Mouse (Mus musculus) limb, embryonic 12.5 days (tissue): Measurements from ENCODE around the gene Spns1. TPM values are rescaled to one million over a fixed set of nuclear protein-coding genes. Genes with fewer than 3 reads are reported as not detected.
"Not testable (repeated sequence)": the region's sequence is repeated elsewhere in the genome, so short reads cannot be mapped to it uniquely, and the experiment has no call there.

Experiments used
- ATAC-seq: fragments of 200-750 bp; cut with Nextera tagmentation; 2 replicates; pipeline ENCODE4 v1.8.0; 2017; ENCODE audit warnings: low read depth, moderate TSS enrichment; ENCODE audit not compliant: insufficient number of reproducible peaks, insufficient read depth, low FRiP score, low TSS enrichment
- H3K27ac ChIP-seq: fragments of 300-500 bp; sonication (generic); 2 replicates; pipeline ENCODE4 v1.5.1; 2016; ENCODE audit warnings: mild to moderate bottlenecking, moderate library complexity
- H3K27me3 ChIP-seq: fragments of 300-500 bp; sonication (generic); 2 replicates; pipeline ENCODE4 v1.6.1; 2016; ENCODE audit warnings: mild to moderate bottlenecking, moderate library complexity
- H3K36me3 ChIP-seq: fragments of 300-500 bp; sonication (generic); 2 replicates; pipeline ENCODE4 v1.6.1; 2016; ENCODE audit warnings: mild to moderate bottlenecking, moderate library complexity
- H3K4me1 ChIP-seq: fragments of 300-500 bp; sonication (generic); replicated peaks from 2 replicates; pipeline ENCODE4 v1.6.1; 2016
- H3K4me2 ChIP-seq: fragments of 300-500 bp; sonication (generic); 2 replicates; pipeline ENCODE4 v1.6.1; 2016; ENCODE audit warnings: mild to moderate bottlenecking, moderate library complexity
- H3K4me3 ChIP-seq: fragments of 300-500 bp; sonication (generic); replicated peaks from 2 replicates; pipeline ENCODE4 v1.5.1; 2016; ENCODE audit warnings: mild to moderate bottlenecking
- H3K9ac ChIP-seq: fragments of 300-500 bp; sonication (generic); replicated peaks from 2 replicates; pipeline ENCODE4 v1.6.1; 2016; ENCODE audit warnings: mild to moderate bottlenecking, moderate library complexity
- H3K9me3 ChIP-seq: fragments of 300-500 bp; sonication (generic); 2 replicates; pipeline ENCODE4 v1.6.1; 2016; ENCODE audit warnings: mild to moderate bottlenecking, moderate library complexity
- WGBS: fragments of 180-500 bp; shearing (Covaris S2); methylation state at CpG from one replicate; pipeline ENCODE4 v1.1.7; 2016; 5-methylcytosine and 5-hydroxymethylcytosine counted together
- polyA plus RNA-seq: library from polyadenylated mRNA; unstranded; fragments of >200 nt; fragmentation: Nextera tagmentation; extraction: Ambion mirVana; gene quantifications from 2 replicates; pipeline ENCODE4 v1.2.1, GENCODE M21; 2016

The Spns1 gene
- polyA plus RNA-seq, 1 experiment from 2014 or later: 57.2 TPM

- H3K4me1 ChIP-seq: peaks cover 9% of the 10 kb centered on the region
- no peak overlapping the region for H3K9ac ChIP-seq
- no peak overlapping the region for H3K4me2 ChIP-seq
- H3K4me3 ChIP-seq: no peak overlapping the region
- no peak overlapping the region for H3K27ac ChIP-seq
- H3K27me3 ChIP-seq: no peaks in the 10 kb centered on the region
- ATAC-seq: no peak
- H3K36me3 ChIP-seq: no peaks in the 10 kb centered on the region
- WGBS: 14% methylated on average over 5 of the region's 5 CpGs
- H3K9me3 ChIP-seq: no peaks in the 10 kb centered on the region
Measured at GRCm38 (mm10) chr7:126399548-126399947, 22.3 kb upstream of the Spns1 start.

- H3K27me3 ChIP-seq: no peaks in the 10 kb centered on the region
- no peaks in the 10 kb centered on the region for H3K9me3 ChIP-seq
- ATAC-seq: no peak
- no peak overlapping the region for H3K27ac ChIP-seq
- 81% methylated on average over 4 of the region's 4 CpGs for WGBS
- H3K4me1 ChIP-seq: peaks cover 9% of the 10 kb centered on the region
- no peak overlapping the region for H3K9ac ChIP-seq
- no peak overlapping the region for H3K4me2 ChIP-seq
- no peaks in the 10 kb centered on the region for H3K36me3 ChIP-seq
- H3K4me3 ChIP-seq: no peak overlapping the region
Measured at GRCm38 (mm10) chr7:126397822-126398221, 20.6 kb upstream of the Spns1 start.

- WGBS: 58% methylated on average over 6 of the region's 6 CpGs
- no peak overlapping the region for H3K4me3 ChIP-seq
- H3K36me3 ChIP-seq: no peaks in the 10 kb centered on the region
- no peak overlapping the region for H3K9ac ChIP-seq
- H3K9me3 ChIP-seq: no peaks in the 10 kb centered on the region
- no peak for ATAC-seq
- H3K27me3 ChIP-seq: no peaks in the 10 kb centered on the region
- H3K27ac ChIP-seq: no peak overlapping the region
- peaks cover 9% of the 10 kb centered on the region for H3K4me1 ChIP-seq
- H3K4me2 ChIP-seq: peak overlapping the region; percentile 42
Measured at GRCm38 (mm10) chr7:126397221-126397620, 20.0 kb upstream of the Spns1 start.

GRCm38 (mm10) chr7:126396298-126397119 is 19.3 kb upstream of the Spns1 start, which contains the start of gene Nfatc2ip:
Gene Nfatc2ip, minus strand, starts transcription at chr7:126396737.
- H3K4me1 ChIP-seq: peaks cover 9% of the 10 kb centered on the region
- no peaks in the 10 kb centered on the region for H3K27me3 ChIP-seq
- peak within 1 kb of the TSS; percentile 79 for H3K9ac ChIP-seq
- H3K4me3 ChIP-seq: peak within 1 kb of the TSS; percentile 93
- peaks cover 4% of the 10 kb centered on the region; the same call in 1 of the 2 replicates for H3K36me3 ChIP-seq
- H3K27ac ChIP-seq: peak within 1 kb of the TSS; percentile 29; the same call in 1 of the 2 replicates
- no peaks in the 10 kb centered on the region for H3K9me3 ChIP-seq
- under 1% methylated on average over 59 of the region's 59 CpGs for WGBS
- H3K4me2 ChIP-seq: peak within 1 kb of the TSS; percentile 87
- ATAC-seq: peak; percentile 100

GRCm38 (mm10) chr7:126392086-126392884 is 15.0 kb upstream of the Spns1 start:
- not testable (repeated sequence) for H3K4me3 ChIP-seq, H3K27ac ChIP-seq, H3K27me3 ChIP-seq, H3K4me1 ChIP-seq, H3K9ac ChIP-seq, ATAC-seq, H3K9me3 ChIP-seq, H3K4me2 ChIP-seq
- 89% methylated on average over 7 of the region's 7 CpGs for WGBS
- H3K36me3 ChIP-seq: peaks cover 44% of the 10 kb centered on the region

- Histone ChIP-seq H3K4me2 (no peak overlapping the region), H3K9ac (no peak overlapping the region), H3K27ac (no peak overlapping the region), H3K4me3 (no peak overlapping the region), H3K9me3 (no peaks in the 10 kb centered on the region), H3K27me3 (no peaks in the 10 kb centered on the region), H3K36me3 (peaks cover 67% of the 10 kb centered on the region), H3K4me1 (no peaks in the 10 kb centered on the region)
- ATAC-seq: no peak
- WGBS: 100% methylated on average over 1 of the region's 1 CpGs
Measured at GRCm38 (mm10) chr7:126388185-126388584, 10.9 kb upstream of the Spns1 start.

- 96% methylated on average over 5 of the region's 5 CpGs for WGBS
- H3K36me3 ChIP-seq: peaks cover 35% of the 10 kb centered on the region
- no peak overlapping the region for H3K4me2 ChIP-seq
- H3K4me1 ChIP-seq: no peaks in the 10 kb centered on the region
- H3K4me3 ChIP-seq: no peak overlapping the region
- H3K27ac ChIP-seq: no peak overlapping the region
- no peaks in the 10 kb centered on the region for H3K27me3 ChIP-seq
- no peak for ATAC-seq
- H3K9ac ChIP-seq: no peak overlapping the region
- no peaks in the 10 kb centered on the region for H3K9me3 ChIP-seq
Measured at GRCm38 (mm10) chr7:126383565-126383964, 6.3 kb upstream of the Spns1 start.

- WGBS: 2% methylated on average over 26 of the region's 27 CpGs
- Histone ChIP-seq H3K27ac (0 out of 2 replicates have a peak overlapping the region, but pooled peaks have one; percentile 29), H3K4me3 (peak overlapping the region; percentile 90), H3K9me3 (no peaks in the 10 kb centered on the region), H3K9ac (peak overlapping the region; percentile 79), H3K36me3 (peaks cover 33% of the 10 kb centered on the region), H3K27me3 (no peaks in the 10 kb centered on the region), H3K4me1 (peaks cover 8% of the 10 kb centered on the region), H3K4me2 (peak overlapping the region; percentile 95)
- peak; percentile 58; the same call in 1 of the 2 replicates for ATAC-seq
Measured at GRCm38 (mm10) chr7:126376903-126377277, 360 bp downstream of the Spns1 start.

- H3K4me3 ChIP-seq: no peak overlapping the region
Measured at GRCm38 (mm10) chr7:126375012-126375411, 2.2 kb downstream of the Spns1 start.

GRCm38 (mm10) chr7:126374526-126374925 is 2.7 kb downstream of the Spns1 start:
- H3K36me3 ChIP-seq: peaks cover 57% of the 10 kb centered on the region
- no peaks in the 10 kb centered on the region for H3K9me3 ChIP-seq
- no peak overlapping the region for H3K4me2 ChIP-seq
- peaks cover 8% of the 10 kb centered on the region for H3K4me1 ChIP-seq
- no peaks in the 10 kb centered on the region for H3K27me3 ChIP-seq
- 81% methylated on average over 6 of the region's 6 CpGs for WGBS
- no peak overlapping the region for H3K27ac ChIP-seq
- H3K4me3 ChIP-seq: no peak overlapping the region
- no peak overlapping the region for H3K9ac ChIP-seq
- no peak for ATAC-seq

More at GRCm38 (mm10) chr7:126375012-126375411, 2.2 kb downstream of the Spns1 start:
- no peaks in the 10 kb centered on the region for H3K27me3 ChIP-seq
- H3K4me2 ChIP-seq: no peak overlapping the region
- no peak overlapping the region for H3K9ac ChIP-seq
- H3K9me3 ChIP-seq: no peaks in the 10 kb centered on the region
- H3K27ac ChIP-seq: no peak overlapping the region
- no peak for ATAC-seq
- peaks cover 8% of the 10 kb centered on the region for H3K4me1 ChIP-seq
- H3K36me3 ChIP-seq: peaks cover 52% of the 10 kb centered on the region
- 80% methylated on average over 5 of the region's 5 CpGs for WGBS

GRCm38 (mm10) chr7:126373007-126373406 is 4.2 kb downstream of the Spns1 start:
- no peaks in the 10 kb centered on the region for H3K27me3 ChIP-seq
- WGBS: 84% methylated on average over 9 of the region's 9 CpGs
- peaks cover 67% of the 10 kb centered on the region for H3K36me3 ChIP-seq

More at GRCm38 (mm10) chr7:126373007-126373406, 4.2 kb downstream of the Spns1 start:
- H3K27ac ChIP-seq: no peak overlapping the region
- H3K9ac ChIP-seq: no peak overlapping the region
- H3K4me2 ChIP-seq: no peak overlapping the region
- H3K4me3 ChIP-seq: no peak overlapping the region
- peaks cover 8% of the 10 kb centered on the region for H3K4me1 ChIP-seq
- ATAC-seq: no peak
- H3K9me3 ChIP-seq: no peaks in the 10 kb centered on the region
